10 mouse cellular contexts compared by ENCODE assay signal in the genomic region with DNA sequence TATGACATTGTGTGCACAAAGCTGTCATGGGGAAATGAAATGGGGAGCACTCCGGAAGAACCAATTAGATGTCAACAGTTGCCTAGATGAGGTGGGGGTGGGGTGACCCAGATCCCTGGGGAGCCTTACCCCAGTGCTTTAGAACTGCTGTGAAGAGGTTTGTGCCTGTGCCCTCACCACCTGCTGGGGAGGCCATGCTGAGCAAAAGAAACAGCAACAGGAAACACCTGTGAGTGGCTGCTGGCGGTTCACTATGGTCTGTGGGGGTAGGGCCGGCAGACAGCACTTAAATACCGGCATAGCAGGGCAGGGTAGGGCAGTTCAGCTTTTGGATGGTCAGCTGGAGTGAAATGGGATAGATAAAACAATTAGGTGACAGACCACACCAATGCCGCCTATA. TPM values are rescaled to one million over a fixed set of nuclear protein-coding genes. Genes with fewer than 3 reads are reported as not detected.
DNase-seq lines count a peak whose midpoint lies in the region; ATAC-seq and TF ChIP-seq lines count a peak whose summit lies in the region.
"Had no signal": no experiment of that assay in that cellular context is flagged by ENCODE, and none has a peak within 500 bp of the region (broad histone marks: within the 10 kb centered on the region; RNA-seq: fewer than 3 reads in every experiment).

No protein-coding gene starts in this region.

- no peaks in the 10 kb centered on the region for H3K27me3 ChIP-seq in heart, adult 2 months (ENCODE audit: control insufficient read depth, insufficient read depth, low read length)
- H3K27me3 ChIP-seq in forebrain, embryonic 10.5 days (ENCODE audit: poor library complexity, severe bottlenecking) = no peaks in the 10 kb centered on the region
- H3K27me3 ChIP-seq in limb, embryonic 14.5 days (ENCODE audit: control insufficient read depth, insufficient read depth, low read length) = no peaks in the 10 kb centered on the region
- H3K27me3 ChIP-seq: Patski had no signal

- peak overlapping the region; percentile 48 for H3K27ac ChIP-seq in heart, adult 2 months
- peak overlapping the region; percentile 48; the same call in 1 of the 2 replicates for H3K27ac ChIP-seq in forebrain, embryonic 10.5 days
- peak overlapping the region; percentile 6; the same call in 1 of the 2 replicates for H3K27ac ChIP-seq in limb, embryonic 14.5 days (replicated peaks; ENCODE audit: low read depth, low read length)

- WGBS in heart, adult 2 months = 35% methylated on average over 5 of the region's 5 CpGs
- WGBS in forebrain, embryonic 10.5 days = 18% methylated on average over 5 of the region's 5 CpGs
- 11% methylated on average over 5 of the region's 5 CpGs for WGBS in limb, embryonic 14.5 days

- no peak overlapping the region for H3K9ac ChIP-seq in heart, adult 2 months (ENCODE audit: low read depth, low read length)
- no peak overlapping the region for H3K9ac ChIP-seq in limb, embryonic 14.5 days (ENCODE audit: low read depth, low read length, severe bottlenecking)

- TF ChIP-seq EP300 in heart, adult 2 months (IDR thresholded peaks at IDR 0.05; ENCODE audit: insufficient read depth, low read depth, low read length) = no peak

- H3K4me3 ChIP-seq in heart, adult 2 months = 0 out of 2 replicates have a peak overlapping the region, but pooled peaks have one; percentile 3
- H3K4me3 ChIP-seq in forebrain, embryonic 10.5 days = no peak overlapping the region; the same call in 1 of the 2 replicates
- H3K4me3 ChIP-seq in limb, embryonic 14.5 days (replicated peaks; ENCODE audit: low read length) = no peak overlapping the region

- H3K9me3 ChIP-seq in forebrain, embryonic 10.5 days = no peaks in the 10 kb centered on the region
- H3K9me3 ChIP-seq in limb, embryonic 14.5 days (ENCODE audit: control insufficient read depth, low read length) = no peaks in the 10 kb centered on the region

- no peak for TF ChIP-seq CTCF in heart, adult 2 months (IDR thresholded peaks at IDR 0.05)

- intact Hi-C loops in heart, adult 2 months (cut with DNase I) = no loop called here
- intact Hi-C loops in heart, postnatal 36 days (cut with DNase I) = loop anchor here (2.0 kb wide), 1 partner anchor 62 kb away; no protein-coding TSS in a partner anchor

- peaks cover 6% of the 10 kb centered on the region for H3K36me3 ChIP-seq in heart, adult 2 months (ENCODE audit: control insufficient read depth, insufficient read depth, low read length)
- peaks cover 51% of the 10 kb centered on the region for H3K36me3 ChIP-seq in forebrain, embryonic 10.5 days (replicated peaks)
- peaks cover 47% of the 10 kb centered on the region for H3K36me3 ChIP-seq in limb, embryonic 14.5 days (ENCODE audit: control insufficient read depth, insufficient read depth, low read length)

- H3K4me1 ChIP-seq in heart, adult 2 months (ENCODE audit: control insufficient read depth, insufficient read depth, low read length) = peaks cover 6% of the 10 kb centered on the region; the same call in 1 of the 2 replicates
- peaks cover 38% of the 10 kb centered on the region for H3K4me1 ChIP-seq in forebrain, embryonic 10.5 days
- peaks cover 25% of the 10 kb centered on the region for H3K4me1 ChIP-seq in limb, embryonic 14.5 days (ENCODE audit: control insufficient read depth, insufficient read depth, low read length)

- no peaks in the 10 kb centered on the region for H3K79me2 ChIP-seq in heart, adult 2 months (replicated peaks; ENCODE audit: control insufficient read depth, insufficient read depth, low read length)

- no peak overlapping the region for H3K4me2 ChIP-seq in limb, embryonic 14.5 days (replicated peaks; ENCODE audit: low read depth, low read length, severe bottlenecking)

- ATAC-seq in limb, embryonic 14.5 days (ENCODE audit: low FRiP score, low read depth) = no peak

- DNase-seq in heart, adult 2 months = peak; percentile 32 to 69
- no peak for DNase-seq in heart, postnatal 36 days
- DNase-seq in CD4-positive, CD25-positive, alpha-beta regulatory T cell, adult 2 months (ENCODE audit: low read depth, low spot score) = peak; percentile 92
- DNase-seq in forebrain, embryonic 10.5 days (ENCODE audit: extremely low spot score, low spot score) = no peak
- no peak for DNase-seq in limb, embryonic 14.5 days (ENCODE audit: low spot score)
- DNase-seq in spleen, adult 12 weeks (ENCODE audit: low spot score) = peak; percentile 61
- no peak for DNase-seq in urinary bladder, postnatal 10 days (ENCODE audit: low spot score)
- DNase-seq in adrenal gland, postnatal 4 days (ENCODE audit: low spot score in 2 of 2) = no peak

- TF ChIP-seq POLR2A in heart, adult 2 months (IDR thresholded peaks at IDR 0.05; ENCODE audit: insufficient read depth, low read depth, low read length) = no peak
- no peak for TF ChIP-seq POLR2A in limb, embryonic 14.5 days (IDR thresholded peaks at IDR 0.05; ENCODE audit: borderline replicate concordance, extremely low read depth, insufficient read depth, insufficient read length)

RNA-seq across cellular contexts. Expression of gene Ctcf, which starts 13.2 kb away (rescaled TPM):
- 10 to 100 TPM; 41.4 to 41.9 TPM for total RNA-seq in heart, adult 2 months (2021)
- polyA plus RNA-seq in heart, adult 2 months (2012; rRNA removed) = 9.3 and 13.6 TPM in 2 replicates
- 10 to 100 TPM; 40.0 to 43.0 TPM for total RNA-seq in heart, postnatal 36 days (2021)
- polyA plus RNA-seq in forebrain, embryonic 10.5 days (2016; fragmentation: Nextera tagmentation; extraction: Ambion mirVana) = 146 and 150 TPM in 2 replicates
- 39.1 and 48.1 TPM in 2 replicates for polyA plus RNA-seq in limb, embryonic 14.5 days (2012; rRNA removed)
- 97.8 and 107 TPM in 2 replicates for polyA plus RNA-seq in limb, embryonic 14.5 days (2014; fragmentation: Nextera tagmentation; extraction: Ambion mirVana)
- 10 to 100 TPM; 73.8 to 94.0 TPM for total RNA-seq in adrenal gland, postnatal 4 days (2021)

RNA-seq across cellular contexts. Expression of gene Agrp, which starts 14.1 kb away (rescaled TPM):
- total RNA-seq in heart, adult 2 months (2021) = not detected
- 0.31 TPM in 1 of 2 replicates, not detected in the other for polyA plus RNA-seq in heart, adult 2 months (2012; rRNA removed)
- total RNA-seq in heart, postnatal 36 days (2021) = not detected
- 0.38 and 0.84 TPM in 2 replicates for polyA plus RNA-seq in forebrain, embryonic 10.5 days (2016; fragmentation: Nextera tagmentation; extraction: Ambion mirVana)
- polyA plus RNA-seq in limb, embryonic 14.5 days (2012; rRNA removed) = 1.0 and 1.7 TPM in 2 replicates
- 2.5 and 2.6 TPM in 2 replicates for polyA plus RNA-seq in limb, embryonic 14.5 days (2014; fragmentation: Nextera tagmentation; extraction: Ambion mirVana)
- total RNA-seq in adrenal gland, postnatal 4 days (2021) = 1 to 10 TPM in 1 of 2 experiments, under 1 TPM in 1; 0.81 to 1.5 TPM
- total RNA-seq: left cerebral cortex, postnatal 10 days had no signal

RNA-seq across cellular contexts. Expression of gene Ripor1, which starts 18.1 kb away (rescaled TPM):
- 10 to 100 TPM; 42.5 to 51.6 TPM for total RNA-seq in heart, adult 2 months (2021)
- polyA plus RNA-seq in heart, adult 2 months (2012; rRNA removed) = 39.2 TPM in 2 replicates
- total RNA-seq in heart, postnatal 36 days (2021) = 10 to 100 TPM; 53.0 to 53.8 TPM
- polyA plus RNA-seq in forebrain, embryonic 10.5 days (2016; fragmentation: Nextera tagmentation; extraction: Ambion mirVana) = 13.9 and 14.4 TPM in 2 replicates
- polyA plus RNA-seq in limb, embryonic 14.5 days (2012; rRNA removed) = 25.0 and 34.3 TPM in 2 replicates
- polyA plus RNA-seq in limb, embryonic 14.5 days (2014; fragmentation: Nextera tagmentation; extraction: Ambion mirVana) = 18.7 and 22.1 TPM in 2 replicates
- total RNA-seq in adrenal gland, postnatal 4 days (2021) = 10 to 100 TPM; 35.4 to 43.0 TPM

RNA-seq across cellular contexts. Expression of gene Atp6v0d1, which starts 57.3 kb away (rescaled TPM):
- 10 to 100 TPM; 46.4 to 48.9 TPM for total RNA-seq in heart, adult 2 months (2021)
- 61.7 and 69.0 TPM in 2 replicates for polyA plus RNA-seq in heart, adult 2 months (2012; rRNA removed)
- 10 to 100 TPM; 51.7 to 53.4 TPM for total RNA-seq in heart, postnatal 36 days (2021)
- polyA plus RNA-seq in forebrain, embryonic 10.5 days (2016; fragmentation: Nextera tagmentation; extraction: Ambion mirVana) = 65.3 and 73.4 TPM in 2 replicates
- polyA plus RNA-seq in limb, embryonic 14.5 days (2012; rRNA removed) = 98.9 and 105 TPM in 2 replicates
- 91.2 and 93.2 TPM in 2 replicates for polyA plus RNA-seq in limb, embryonic 14.5 days (2014; fragmentation: Nextera tagmentation; extraction: Ambion mirVana)
- total RNA-seq in adrenal gland, postnatal 4 days (2021) = 100 to 1,000 TPM; 103 to 113 TPM

Comparison
In these comparisons a context has a peak if more than half of its experiments do, and no peak if none do; other contexts are left out.
1. DNase-seq: peak in heart, adult 2 months (2 of 2), CD4-positive, CD25-positive, alpha-beta regulatory T cell, adult 2 months (single experiment) and spleen, adult 12 weeks (single experiment); none in heart, postnatal 36 days (0 of 2), forebrain, embryonic 10.5 days (single experiment), limb, embryonic 14.5 days (single experiment), urinary bladder, postnatal 10 days (single experiment) and adrenal gland, postnatal 4 days (0 of 2).
2. Peak in every context shown above with its lines, with median percentiles within 50 percentile points of each other: H3K27ac ChIP-seq.